Mouse (Mus musculus): ENCODE results near the gene Snrnp70. TPM values are rescaled to one million over a fixed set of nuclear protein-coding genes. Genes with fewer than 3 reads are reported as not detected.

Snrnp70 gene
- polyA plus RNA-seq, 1 experiment from 2014 or later, result 148 TPM

DNA sequence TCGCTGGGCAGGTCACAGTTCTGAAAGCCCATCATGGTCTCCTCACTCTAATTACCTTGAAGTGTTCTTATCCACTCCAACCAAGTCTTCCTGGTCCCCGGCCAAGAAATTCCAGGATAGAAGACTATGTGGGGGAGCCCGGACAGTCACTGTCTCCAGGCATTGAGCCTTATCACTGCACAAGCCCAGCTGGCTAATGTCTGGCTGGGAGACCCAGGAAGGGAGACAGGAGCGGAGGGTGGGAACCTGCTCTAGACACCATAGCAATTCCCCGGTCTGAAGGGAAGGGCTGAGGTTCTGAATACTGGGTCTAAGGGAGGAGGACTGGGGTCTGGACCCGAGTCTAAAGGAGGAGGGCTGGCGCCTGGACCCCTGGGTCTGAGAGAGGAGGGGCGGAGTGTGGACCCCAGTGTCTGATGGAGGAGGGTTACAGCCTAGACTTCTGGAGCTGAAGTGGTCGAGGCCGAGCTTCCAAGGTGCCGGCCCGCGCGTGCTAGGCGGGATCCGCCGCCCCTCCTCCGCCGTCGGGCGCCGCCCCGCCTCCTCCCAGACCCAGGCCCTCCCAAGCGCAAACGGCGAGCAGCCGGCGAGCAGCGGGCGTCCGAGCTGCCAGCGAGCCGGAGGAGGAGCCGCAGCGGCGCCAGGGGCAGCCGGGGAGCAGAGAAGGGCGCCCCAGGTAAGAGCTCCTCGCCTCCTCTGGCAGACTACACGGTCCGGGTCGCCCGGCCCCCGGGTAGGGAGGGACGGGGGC, 17.7 kb upstream of the Snrnp70 start, which contains the start of gene Ntf5:
Ntf5 (plus strand) TSS at position 583 of the 751 bp plus-strand sequence.
- ATAC-seq (replicated peaks; ENCODE audit: low FRiP score, low read depth) (peak; percentile 30), DNase-seq (ENCODE audit: low spot score) (peak; percentile 47)
- 2% methylated on average over 42 of the region's 45 CpGs for WGBS
- H3K27me3 ChIP-seq (ENCODE audit: insufficient read depth, low read length), result peaks cover 33% of the 10 kb centered on the region
- TF ChIP-seq CTCF (IDR thresholded peaks at IDR 0.05; ENCODE audit: low read depth), result no peak
- H3K36me3 ChIP-seq (ENCODE audit: insufficient read depth, low read length), result no peaks in the 10 kb centered on the region
- peak within 1 kb of the TSS; percentile 98 for H3K4me2 ChIP-seq (ENCODE audit: low read length)
- H3K4me3 ChIP-seq (replicated peaks; ENCODE audit: low read depth, low read length), result peak within 1 kb of the TSS; percentile 51
- no peaks in the 10 kb centered on the region for H3K9me3 ChIP-seq (replicated peaks; ENCODE audit: low read length)
- peak within 1 kb of the TSS; percentile 61 for H3K9ac ChIP-seq (ENCODE audit: low read depth, low read length)
- no peak within 1 kb of the TSS for H3K27ac ChIP-seq
- peaks cover 9% of the 10 kb centered on the region for H3K4me1 ChIP-seq (replicated peaks; ENCODE audit: insufficient read depth, low read length)

DNA sequence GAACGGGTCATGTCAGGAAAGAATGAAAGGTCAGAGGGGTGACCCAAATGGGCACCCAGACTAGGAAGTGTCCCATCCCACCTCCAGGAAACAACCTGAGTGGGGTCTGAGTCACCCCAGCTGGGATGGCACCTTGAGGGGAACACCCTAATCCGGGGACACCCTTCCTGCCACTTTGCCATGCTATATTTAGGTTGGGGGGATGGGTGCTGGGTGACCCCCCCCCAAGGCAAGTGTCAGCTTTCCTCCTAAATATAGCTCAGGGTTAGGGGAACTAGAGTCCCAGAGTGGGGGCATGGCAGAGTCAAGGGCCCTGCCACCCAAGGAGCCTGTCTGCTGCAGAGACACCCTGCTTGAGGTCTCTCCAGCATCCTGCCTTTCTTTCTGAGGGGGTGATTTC, 16.9 kb upstream of the Snrnp70 start:
- Histone ChIP-seq H3K36me3 (ENCODE audit: insufficient read depth, low read length) (no peaks in the 10 kb centered on the region), H3K4me3 (replicated peaks; ENCODE audit: low read depth, low read length) (no peak overlapping the region), H3K9me3 (replicated peaks; ENCODE audit: low read length) (no peaks in the 10 kb centered on the region), H3K4me1 (replicated peaks; ENCODE audit: insufficient read depth, low read length) (peaks cover 9% of the 10 kb centered on the region), H3K27ac (no peak overlapping the region), H3K27me3 (ENCODE audit: insufficient read depth, low read length) (peaks cover 41% of the 10 kb centered on the region), H3K4me2 (ENCODE audit: low read length) (no peak overlapping the region), H3K9ac (ENCODE audit: low read depth, low read length) (no peak overlapping the region)
- 73% methylated on average over 2 of the region's 2 CpGs for WGBS
- TF ChIP-seq CTCF (IDR thresholded peaks at IDR 0.05; ENCODE audit: low read depth), result no peak
- no peak for DNase-seq (ENCODE audit: low spot score)
- no peak for ATAC-seq (replicated peaks; ENCODE audit: low FRiP score, low read depth)

DNA sequence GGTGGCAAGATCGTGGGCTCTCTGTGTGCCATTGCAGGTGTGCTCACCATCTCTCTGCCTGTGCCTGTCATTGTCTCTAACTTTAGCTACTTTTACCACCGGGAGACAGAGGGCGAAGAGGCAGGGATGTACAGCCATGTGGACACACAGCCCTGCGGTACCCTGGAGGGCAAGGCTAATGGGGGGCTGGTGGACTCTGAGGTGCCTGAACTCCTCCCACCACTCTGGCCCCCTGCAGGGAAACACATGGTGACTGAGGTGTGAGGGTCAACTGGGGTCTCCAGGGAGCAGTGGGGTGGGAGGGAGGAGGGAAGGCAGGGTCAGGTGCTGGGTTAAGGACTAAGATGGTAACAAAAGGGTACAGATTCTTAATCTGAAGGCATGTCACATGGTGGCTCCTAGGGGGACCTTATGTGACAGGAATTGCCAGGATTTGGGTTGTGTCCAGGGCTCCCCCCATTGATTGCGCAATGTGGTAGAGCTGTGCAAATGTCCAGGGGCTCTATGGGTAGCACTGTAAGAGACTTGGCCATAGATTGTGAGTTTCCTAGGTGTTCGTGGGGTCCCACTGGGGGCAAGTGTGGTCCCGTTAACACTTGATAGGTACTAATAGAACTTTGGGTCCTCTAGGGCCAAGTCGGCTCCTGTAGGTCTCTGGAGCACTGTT, 14.1 kb upstream of the Snrnp70 start:
- Histone ChIP-seq H3K27me3 (ENCODE audit: insufficient read depth, low read length) (peaks cover 42% of the 10 kb centered on the region), H3K4me2 (ENCODE audit: low read length) (no peak overlapping the region), H3K4me3 (replicated peaks; ENCODE audit: low read depth, low read length) (no peak overlapping the region), H3K9me3 (replicated peaks; ENCODE audit: low read length) (no peaks in the 10 kb centered on the region), H3K27ac (no peak overlapping the region), H3K4me1 (replicated peaks; ENCODE audit: insufficient read depth, low read length) (peaks cover 20% of the 10 kb centered on the region), H3K36me3 (ENCODE audit: insufficient read depth, low read length) (no peaks in the 10 kb centered on the region), H3K9ac (ENCODE audit: low read depth, low read length) (no peak overlapping the region)
- 83% methylated on average over 8 of the region's 8 CpGs for WGBS
- ATAC-seq (replicated peaks; ENCODE audit: low FRiP score, low read depth) (no peak), DNase-seq (ENCODE audit: low spot score) (no peak)
- TF ChIP-seq CTCF (IDR thresholded peaks at IDR 0.05; ENCODE audit: low read depth), result no peak

DNA sequence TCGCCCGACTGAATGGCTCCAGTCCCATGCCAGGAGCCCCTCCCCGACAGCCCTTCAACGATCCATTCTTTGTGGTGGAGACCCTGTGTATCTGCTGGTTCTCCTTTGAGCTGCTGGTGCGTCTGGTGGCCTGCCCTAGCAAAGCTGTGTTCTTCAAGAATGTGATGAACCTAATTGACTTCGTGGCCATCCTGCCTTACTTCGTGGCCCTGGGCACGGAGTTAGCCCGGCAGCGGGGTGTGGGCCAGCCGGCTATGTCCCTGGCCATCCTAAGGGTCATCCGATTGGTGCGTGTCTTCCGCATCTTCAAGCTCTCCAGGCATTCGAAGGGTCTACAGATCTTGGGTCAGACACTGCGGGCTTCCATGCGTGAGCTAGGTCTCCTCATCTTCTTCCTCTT, 13.4 kb upstream of the Snrnp70 start:
- no peak for DNase-seq (ENCODE audit: low spot score)
- H3K27me3 ChIP-seq (ENCODE audit: insufficient read depth, low read length), result peaks cover 36% of the 10 kb centered on the region
- H3K4me3 ChIP-seq (replicated peaks; ENCODE audit: low read depth, low read length), result no peak overlapping the region
- no peaks in the 10 kb centered on the region for H3K36me3 ChIP-seq (ENCODE audit: insufficient read depth, low read length)
- no peak for ATAC-seq (replicated peaks; ENCODE audit: low FRiP score, low read depth)
- peaks cover 15% of the 10 kb centered on the region for H3K4me1 ChIP-seq (replicated peaks; ENCODE audit: insufficient read depth, low read length)
- WGBS, result 88% methylated on average over 17 of the region's 17 CpGs
- no peak overlapping the region for H3K27ac ChIP-seq
- no peaks in the 10 kb centered on the region for H3K9me3 ChIP-seq (replicated peaks; ENCODE audit: low read length)
- H3K4me2 ChIP-seq (ENCODE audit: low read length), result no peak overlapping the region
- TF ChIP-seq CTCF (IDR thresholded peaks at IDR 0.05; ENCODE audit: low read depth), result no peak
- H3K9ac ChIP-seq (ENCODE audit: low read depth, low read length), result no peak overlapping the region

DNA sequence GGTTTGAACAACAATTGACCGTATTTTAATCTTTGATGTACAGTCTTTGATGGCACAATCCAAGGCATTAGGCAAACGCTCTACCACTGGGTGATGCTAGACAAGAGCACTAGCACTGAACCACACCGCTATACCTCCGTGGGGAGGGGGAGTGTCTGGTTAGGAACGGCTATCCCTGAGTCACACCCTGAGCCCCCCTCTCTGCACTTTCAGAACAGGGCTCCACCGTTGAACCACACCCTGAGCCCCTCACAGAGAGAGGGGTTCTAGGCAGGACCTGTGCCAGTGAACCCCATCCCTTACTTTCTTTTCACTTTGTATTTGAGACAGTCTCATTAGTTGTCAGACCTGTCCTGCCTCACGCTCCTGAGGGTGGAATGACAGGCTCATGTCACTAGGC, 12.8 kb upstream of the Snrnp70 start:
- Histone ChIP-seq H3K9me3 (replicated peaks; ENCODE audit: low read length) (no peaks in the 10 kb centered on the region), H3K27me3 (ENCODE audit: insufficient read depth, low read length) (peaks cover 36% of the 10 kb centered on the region), H3K4me1 (replicated peaks; ENCODE audit: insufficient read depth, low read length) (peaks cover 11% of the 10 kb centered on the region; the same call in 1 of the 2 replicates), H3K4me3 (replicated peaks; ENCODE audit: low read depth, low read length) (no peak overlapping the region), H3K4me2 (ENCODE audit: low read length) (no peak overlapping the region), H3K9ac (ENCODE audit: low read depth, low read length) (no peak overlapping the region), H3K36me3 (ENCODE audit: insufficient read depth, low read length) (no peaks in the 10 kb centered on the region), H3K27ac (no peak overlapping the region)
- WGBS, result 69% methylated on average over 7 of the region's 7 CpGs
- no peak for TF ChIP-seq CTCF (IDR thresholded peaks at IDR 0.05; ENCODE audit: low read depth)
- DNase-seq (ENCODE audit: low spot score) (no peak), ATAC-seq (replicated peaks; ENCODE audit: low FRiP score, low read depth) (no peak)

DNA sequence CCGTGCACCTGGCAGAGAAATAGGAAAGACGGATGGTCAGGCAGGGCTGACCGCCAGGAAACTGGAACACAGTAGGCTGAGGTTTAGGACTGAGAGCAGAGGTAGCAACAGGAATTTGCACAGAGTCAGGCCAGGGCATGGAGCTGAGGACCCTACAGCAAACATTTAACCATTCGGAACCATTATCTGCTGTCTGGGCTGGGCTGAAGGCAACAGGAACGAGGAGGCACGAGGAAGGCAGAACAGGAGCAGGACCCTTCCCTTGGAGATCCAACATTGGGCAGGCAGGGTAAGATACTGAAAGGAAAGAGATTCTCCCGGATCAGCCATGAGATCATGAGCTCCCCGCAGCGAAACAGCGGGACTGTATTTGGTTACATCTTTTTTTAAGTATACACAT, 12.3 kb upstream of the Snrnp70 start:
- H3K9ac ChIP-seq (ENCODE audit: low read depth, low read length), result no peak overlapping the region
- peaks cover 36% of the 10 kb centered on the region for H3K27me3 ChIP-seq (ENCODE audit: insufficient read depth, low read length)
- ATAC-seq (replicated peaks; ENCODE audit: low FRiP score, low read depth) (no peak), DNase-seq (ENCODE audit: low spot score) (no peak)
- no peak overlapping the region for H3K27ac ChIP-seq
- no peak overlapping the region for H3K4me2 ChIP-seq (ENCODE audit: low read length)
- WGBS, result 75% methylated on average over 10 of the region's 10 CpGs
- peaks cover 11% of the 10 kb centered on the region; the same call in 1 of the 2 replicates for H3K4me1 ChIP-seq (replicated peaks; ENCODE audit: insufficient read depth, low read length)
- TF ChIP-seq CTCF (IDR thresholded peaks at IDR 0.05; ENCODE audit: low read depth), result no peak
- H3K9me3 ChIP-seq (replicated peaks; ENCODE audit: low read length), result no peaks in the 10 kb centered on the region
- H3K36me3 ChIP-seq (ENCODE audit: insufficient read depth, low read length), result no peaks in the 10 kb centered on the region
- H3K4me3 ChIP-seq (replicated peaks; ENCODE audit: low read depth, low read length), result no peak overlapping the region

All from kidney, postnatal 0 days (tissue).